Mouse (Mus musculus) activated CD4-positive, CD25-positive, alpha-beta regulatory T cell (primary cell): ENCODE results near the gene Gm13276. TPM values are rescaled to one million over a fixed set of nuclear protein-coding genes. Genes with fewer than 3 reads are reported as not detected.

ENCODE experiments used
- polyA plus RNA-seq, 2 experiments: library from polyadenylated mRNA; unstranded; fragments of 100-300 nt; shearing (Covaris generic); gene quantifications; one replicate each; pipeline ENCODE4 v1.2.1; 2017

The Gm13276 gene
- not detected for polyA plus RNA-seq

GRCm38 (mm10) chr4:88785409-88785808, at the start of gene Gm13276:
Gm13276 (plus strand) TSS chr4:88785709.

DNA sequence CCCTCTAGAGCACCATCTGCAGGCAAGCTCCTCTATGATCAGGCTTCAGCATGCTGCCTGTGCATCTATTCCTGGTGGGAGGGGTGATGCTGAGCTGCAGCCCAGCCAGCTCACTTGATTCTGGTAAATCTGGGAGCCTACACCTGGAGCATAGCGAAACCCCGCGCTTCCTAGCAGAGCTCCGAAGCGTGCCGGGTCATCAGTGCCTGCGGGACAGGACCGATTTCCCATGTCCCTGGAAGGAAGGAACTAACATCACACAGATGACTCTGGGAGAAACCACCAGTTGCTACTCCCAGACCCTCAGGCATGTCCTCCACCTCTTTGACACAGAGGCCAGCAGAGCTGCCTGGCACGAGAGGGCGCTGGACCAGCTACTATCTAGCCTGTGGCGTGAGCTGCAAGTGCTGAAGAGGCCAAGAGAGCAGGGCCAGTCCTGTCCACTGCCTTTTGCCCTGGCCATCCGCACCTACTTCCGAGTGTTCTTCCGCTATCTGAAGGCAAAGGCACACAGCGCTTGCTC, 30.6 kb upstream of the Gm13276 start, which contains the start of gene Gm13271:
Gene Gm13271, plus strand, starts transcription at position 51 of the 523 bp plus-strand sequence.

GRCm38 (mm10) chr4:88759610-88760268, 25.8 kb upstream of the Gm13276 start, which contains the start of gene Gm13283:
Gm13283 (plus strand) TSS chr4:88760119.

GRCm38 (mm10) chr4:88773534-88773933, 12.0 kb upstream of the Gm13276 start, which contains the start of gene Gm13290:
Gm13290 (plus strand) TSS chr4:88773834.

DNA sequence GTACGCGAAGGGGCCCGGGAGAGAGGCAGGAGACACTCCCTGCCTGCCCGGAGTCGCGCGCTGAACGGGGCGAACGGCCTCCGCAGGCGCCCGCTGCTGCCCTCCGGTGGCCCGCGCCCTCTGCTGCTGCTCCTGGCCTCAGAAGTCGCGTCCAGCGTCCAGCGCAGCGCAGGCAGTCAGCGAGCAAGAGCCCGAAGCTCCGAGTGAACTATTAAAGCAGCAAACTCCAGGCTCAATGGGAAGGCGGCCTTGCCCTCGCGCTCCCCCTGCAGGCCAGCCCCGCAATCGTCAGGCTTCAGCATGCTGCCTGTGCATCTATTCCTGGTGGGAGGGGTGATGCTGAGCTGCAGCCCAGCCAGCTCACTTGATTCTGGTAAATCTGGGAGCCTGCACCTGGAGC, 8.9 kb upstream of the Gm13276 start, which contains the start of gene Gm13289:
Gene Gm13289, plus strand, starts transcription at position 301 of the 400 bp plus-strand sequence.

DNA sequence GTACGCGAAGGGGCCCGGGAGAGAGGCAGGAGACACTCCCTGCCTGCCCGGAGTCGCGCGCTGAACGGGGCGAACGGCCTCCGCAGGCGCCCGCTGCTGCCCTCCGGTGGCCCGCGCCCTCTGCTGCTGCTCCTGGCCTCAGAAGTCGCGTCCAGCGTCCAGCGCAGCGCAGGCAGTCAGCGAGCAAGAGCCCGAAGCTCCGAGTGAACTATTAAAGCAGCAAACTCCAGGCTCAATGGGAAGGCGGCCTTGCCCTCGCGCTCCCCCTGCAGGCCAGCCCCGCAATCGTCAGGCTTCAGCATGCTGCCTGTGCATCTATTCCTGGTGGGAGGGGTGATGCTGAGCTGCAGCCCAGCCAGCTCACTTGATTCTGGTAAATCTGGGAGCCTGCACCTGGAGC, 6.0 kb upstream of the Gm13276 start, which contains the start of gene Gm13272:
Gene Gm13272, plus strand, starts transcription at position 301 of the 400 bp plus-strand sequence.

DNA sequence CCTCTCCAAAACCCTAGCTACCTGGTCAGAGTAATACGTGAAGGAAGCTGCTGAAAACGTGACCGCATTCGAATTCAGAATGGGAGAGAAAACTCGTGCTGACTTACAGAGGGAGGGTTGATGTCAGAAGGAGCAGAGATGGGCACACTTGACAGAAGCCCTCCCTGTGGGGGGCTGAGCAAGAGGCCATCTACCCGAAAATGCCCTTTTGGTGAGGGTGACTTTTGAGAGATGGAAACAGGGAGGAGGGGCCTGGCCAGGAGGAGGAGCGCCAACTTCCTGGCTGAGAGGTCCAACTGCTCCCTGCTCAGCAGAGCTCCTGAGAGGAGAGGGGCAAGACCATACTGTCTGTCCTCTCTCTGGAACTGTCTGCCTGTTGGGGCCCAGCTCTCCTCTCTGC, 3.7 kb upstream of the Gm13276 start, which contains the start of gene Ifnz:
Gene Ifnz, plus strand, starts transcription at position 301 of the 400 bp plus-strand sequence.

GRCm38 (mm10) chr4:88788402-88788801, 2.9 kb downstream of the Gm13276 start, which contains the start of gene Gm13277:
Gm13277 (plus strand) TSS chr4:88788632.

GRCm38 (mm10) chr4:88791250-88791649, 5.7 kb downstream of the Gm13276 start, which contains the start of gene Gm13278:
Gm13278 (plus strand) TSS chr4:88791550.

DNA sequence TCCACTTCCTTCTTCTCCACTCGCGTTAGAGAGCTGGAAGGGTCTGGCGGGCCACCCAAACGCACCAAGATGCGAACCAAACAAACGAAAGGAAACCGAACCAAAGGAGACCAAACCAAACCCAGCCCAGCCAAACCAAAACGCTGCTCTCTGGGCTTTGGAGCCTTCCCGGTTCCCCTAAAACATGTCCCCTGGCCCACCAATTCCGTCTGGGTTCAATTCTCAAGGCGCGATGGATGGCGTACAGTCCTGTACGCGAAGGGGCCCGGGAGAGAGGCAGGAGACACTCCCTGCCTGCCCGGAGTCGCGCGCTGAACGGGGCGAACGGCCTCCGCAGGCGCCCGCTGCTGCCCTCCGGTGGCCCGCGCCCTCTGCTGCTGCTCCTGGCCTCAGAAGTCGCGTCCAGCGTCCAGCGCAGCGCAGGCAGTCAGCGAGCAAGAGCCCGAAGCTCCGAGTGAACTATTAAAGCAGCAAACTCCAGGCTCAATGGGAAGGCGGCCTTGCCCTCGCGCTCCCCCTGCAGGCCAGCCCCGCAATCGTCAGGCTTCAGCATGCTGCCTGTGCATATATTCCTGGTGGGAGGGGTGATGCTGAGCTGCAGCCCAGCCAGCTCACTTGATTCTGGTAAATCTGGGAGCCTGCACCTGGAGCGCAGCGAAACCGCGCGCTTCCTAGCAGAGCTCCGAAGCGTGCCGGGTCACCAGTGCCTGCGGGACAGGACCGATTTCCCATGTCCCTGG, 8.6 kb downstream of the Gm13276 start, which contains the start of gene Gm13275:
Gene Gm13275, plus strand, starts transcription at position 552 of the 740 bp plus-strand sequence.

DNA sequence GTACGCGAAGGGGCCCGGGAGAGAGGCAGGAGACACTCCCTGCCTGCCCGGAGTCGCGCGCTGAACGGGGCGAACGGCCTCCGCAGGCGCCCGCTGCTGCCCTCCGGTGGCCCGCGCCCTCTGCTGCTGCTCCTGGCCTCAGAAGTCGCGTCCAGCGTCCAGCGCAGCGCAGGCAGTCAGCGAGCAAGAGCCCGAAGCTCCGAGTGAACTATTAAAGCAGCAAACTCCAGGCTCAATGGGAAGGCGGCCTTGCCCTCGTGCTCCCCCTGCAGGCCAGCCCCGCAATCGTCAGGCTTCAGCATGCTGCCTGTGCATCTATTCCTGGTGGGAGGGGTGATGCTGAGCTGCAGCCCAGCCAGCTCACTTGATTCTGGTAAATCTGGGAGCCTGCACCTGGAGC, 11.6 kb downstream of the Gm13276 start, which contains the start of gene Gm13279:
Gene Gm13279, plus strand, starts transcription at position 301 of the 400 bp plus-strand sequence.

GRCm38 (mm10) chr4:88799365-88799764, 13.9 kb downstream of the Gm13276 start, which contains the start of gene Gm13285:
Gm13285 (plus strand) TSS chr4:88799665.

GRCm38 (mm10) chr4:88802954-88803353, 17.4 kb downstream of the Gm13276 start, which contains the start of gene Gm13287:
Gm13287 (plus strand) TSS chr4:88803254.

GRCm38 (mm10) chr4:88805231-88805630, 19.7 kb downstream of the Gm13276 start, which contains the start of gene Gm13288:
Gm13288 (plus strand) TSS chr4:88805531.

GRCm38 (mm10) chr4:88815928-88816327, 30.4 kb downstream of the Gm13276 start, which contains the start of gene Ifna7:
Ifna7 (plus strand) TSS chr4:88816228.

DNA sequence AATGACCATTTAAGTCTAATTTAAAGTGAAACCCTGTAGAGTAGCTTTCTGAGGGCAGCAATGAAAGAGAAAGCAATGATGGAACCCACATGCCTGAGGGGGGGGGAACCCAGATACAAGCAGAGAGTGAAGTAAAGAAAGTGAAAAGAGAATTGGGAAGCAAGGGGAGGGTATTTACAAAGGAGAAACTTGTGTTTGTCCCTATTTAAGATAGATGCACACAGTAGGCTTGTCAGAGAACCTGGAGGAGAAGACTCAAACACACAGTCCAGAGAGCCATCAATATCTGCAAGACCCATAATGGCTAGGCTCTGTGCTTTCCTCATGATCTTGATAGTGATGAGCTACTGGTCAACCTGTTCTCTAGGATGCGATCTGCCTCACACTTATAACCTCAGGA, 34.1 kb downstream of the Gm13276 start, which contains the start of gene Ifna11:
Gene Ifna11, plus strand, starts transcription at position 301 of the 400 bp plus-strand sequence.

DNA sequence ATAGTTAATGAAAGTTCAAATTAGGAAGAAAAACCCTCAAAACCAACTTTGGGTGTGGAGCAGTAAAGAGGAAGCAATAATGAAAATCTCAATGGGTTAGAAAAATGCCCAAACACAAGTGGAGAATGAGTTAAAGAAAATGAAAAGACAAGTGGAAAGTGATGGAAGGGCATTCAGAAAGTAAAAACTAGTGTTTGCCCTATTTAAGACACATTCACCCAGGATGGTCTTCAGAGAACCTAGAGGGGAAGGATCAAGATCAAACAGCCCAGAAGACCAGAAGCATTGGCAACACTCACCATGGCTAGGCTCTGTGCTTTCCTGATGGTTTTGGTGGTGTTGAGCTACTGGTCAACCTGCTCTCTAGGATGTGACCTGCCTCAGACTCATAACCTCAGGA, 41.6 kb downstream of the Gm13276 start, which contains the start of gene Ifna6:
Gene Ifna6, plus strand, starts transcription at position 301 of the 400 bp plus-strand sequence.

DNA sequence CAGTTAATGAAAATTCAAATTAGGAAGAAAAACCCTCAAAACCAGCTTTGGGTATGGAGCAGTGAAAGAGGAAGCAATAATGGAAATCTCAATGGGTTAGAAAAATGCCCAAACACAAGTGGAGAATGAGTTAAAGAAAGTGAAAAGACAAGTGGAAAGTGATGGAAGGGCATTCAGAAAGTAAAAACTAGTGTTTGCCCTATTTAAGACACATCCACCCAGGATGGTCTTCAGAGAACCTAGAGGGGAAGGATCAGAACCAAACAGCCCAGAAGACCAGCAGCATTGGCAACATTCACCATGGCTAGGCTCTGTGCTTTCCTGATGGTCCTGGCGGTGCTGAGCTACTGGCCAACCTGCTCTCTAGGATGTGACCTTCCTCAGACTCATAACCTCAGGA, 49.7 kb downstream of the Gm13276 start, which contains the start of gene Ifna5:
Gene Ifna5, plus strand, starts transcription at position 301 of the 400 bp plus-strand sequence.

